Mouse (Mus musculus) ES-Bruce4 (cell line): Measurements from ENCODE around the gene Snx29. TPM values are rescaled to one million over a fixed set of nuclear protein-coding genes. Genes with fewer than 3 reads are reported as not detected.

ENCODE experiments used
- H3K27ac ChIP-seq: 2 replicates; pipeline ENCODE4 v1.5.1; 2012; ENCODE audit warnings: low read length, inconsistent platforms; ENCODE audit not compliant: insufficient read depth
- H3K27me3 ChIP-seq: 2 replicates; pipeline ENCODE4 v1.6.1; 2012; ENCODE audit warnings: mild to moderate bottlenecking, low read length, inconsistent platforms; ENCODE audit not compliant: control insufficient read depth, poor library complexity, insufficient read depth, severe bottlenecking
- H3K36me3 ChIP-seq: 2 replicates; pipeline ENCODE4 v1.6.1; 2012; ENCODE audit warnings: inconsistent platforms, mild to moderate bottlenecking, low read length, moderate library complexity; ENCODE audit not compliant: control insufficient read depth, poor library complexity, insufficient read depth, severe bottlenecking
- H3K4me1 ChIP-seq: one replicate; pipeline ENCODE4 v1.8.1; 2011; ENCODE audit warnings: low read length; ENCODE audit not compliant: control insufficient read depth, insufficient read depth
- H3K4me3 ChIP-seq: 2 replicates; pipeline ENCODE4 v1.5.1; 2011; ENCODE audit warnings: low read depth, mild to moderate bottlenecking, low read length
- H3K9ac ChIP-seq: 2 replicates; pipeline ENCODE4 v1.6.1; 2012; ENCODE audit warnings: low read depth, mild to moderate bottlenecking, inconsistent platforms; ENCODE audit not compliant: poor library complexity, severe bottlenecking
- H3K9me3 ChIP-seq: replicated peaks from 2 replicates; pipeline ENCODE4 v1.6.1; 2012; ENCODE audit warnings: mild to moderate bottlenecking, low read length, inconsistent platforms; ENCODE audit not compliant: control insufficient read depth, poor library complexity, insufficient read depth, severe bottlenecking
- CTCF ChIP-seq: IDR thresholded peaks from one replicate; pipeline ENCODE4 v1.8.1; 2011; ENCODE audit warnings: low read depth, low read length
- EP300 ChIP-seq: IDR thresholded peaks from 2 replicates; pipeline ENCODE4 v1.6.1; 2011; ENCODE audit warnings: low read depth, low read length; ENCODE audit not compliant: insufficient read depth
- POLR2A ChIP-seq: IDR thresholded peaks from one replicate; pipeline ENCODE4 v1.8.1; 2011; ENCODE audit warnings: low read length; ENCODE audit not compliant: insufficient read depth
- polyA plus RNA-seq: library from polyadenylated mRNA; stranded (reverse); fragments of >200 nt; gene quantifications from 2 replicates; pipeline ENCODE4 v1.2.4, GENCODE M21; 2011; ENCODE audit warnings: low read depth; ENCODE audit not compliant: missing spikeins, insufficient read depth, insufficient read length

The Snx29 gene
- polyA plus RNA-seq, 1 experiment: 9.2 TPM

GRCm38 (mm10) chr16:11670251-11670970, 347.7 kb downstream of the Snx29 start:
- H3K27ac ChIP-seq: no peak overlapping the region
- no peak overlapping the region for H3K9ac ChIP-seq
- H3K4me3 ChIP-seq: no peak overlapping the region
- no peaks in the 10 kb centered on the region for H3K9me3 ChIP-seq
- TF ChIP-seq POLR2A: no peak
- TF ChIP-seq CTCF: peak; percentile 53
- H3K36me3 ChIP-seq: no peaks in the 10 kb centered on the region
- no peaks in the 10 kb centered on the region for H3K4me1 ChIP-seq
- no peaks in the 10 kb centered on the region for H3K27me3 ChIP-seq

DNA sequence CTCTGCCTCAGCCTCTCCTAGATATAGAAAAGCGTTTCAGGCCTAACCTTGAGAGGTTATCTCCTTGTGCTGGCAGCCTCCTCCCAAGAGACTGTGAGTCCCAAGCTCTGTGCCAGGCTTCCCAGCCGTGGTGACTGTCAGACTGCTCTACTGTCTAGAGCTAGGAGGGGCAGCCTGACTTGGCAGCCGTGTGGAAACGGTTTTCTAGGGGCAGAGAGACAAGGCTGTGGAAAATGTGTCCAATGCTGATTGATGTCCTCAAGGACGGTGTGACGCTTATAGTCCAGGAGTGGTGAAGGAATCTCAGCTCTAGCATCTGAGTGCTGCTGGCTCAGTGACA, 348.2 kb downstream of the Snx29 start:
- H3K9ac ChIP-seq: no peak overlapping the region
- H3K36me3 ChIP-seq: no peaks in the 10 kb centered on the region
- H3K27me3 ChIP-seq: no peaks in the 10 kb centered on the region
- no peaks in the 10 kb centered on the region for H3K9me3 ChIP-seq
- TF ChIP-seq POLR2A (no peak), CTCF (no peak)
- no peaks in the 10 kb centered on the region for H3K4me1 ChIP-seq
- no peak overlapping the region for H3K4me3 ChIP-seq
- H3K27ac ChIP-seq: no peak overlapping the region

DNA sequence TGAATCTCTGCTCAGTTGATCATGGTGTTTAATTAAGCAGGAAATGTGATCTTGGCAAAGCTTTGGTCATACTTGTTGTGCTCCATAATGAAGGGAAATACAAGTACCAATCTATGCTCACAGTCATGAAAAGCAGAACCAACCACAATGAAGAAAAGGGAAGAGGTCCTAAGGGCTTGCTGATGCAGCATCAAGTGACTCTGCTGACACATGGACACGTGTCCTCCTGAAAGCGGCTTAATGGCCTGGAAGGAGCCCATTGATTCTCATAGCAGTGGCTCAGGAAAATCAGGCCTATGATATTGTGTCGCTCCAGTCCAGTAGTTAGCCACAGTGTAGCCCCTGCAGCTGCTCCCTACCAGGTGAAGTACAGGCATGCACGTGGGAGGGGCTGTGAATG, 353.3 kb downstream of the Snx29 start:
- Histone ChIP-seq H3K27ac (no peak overlapping the region), H3K9me3 (peaks cover 7% of the 10 kb centered on the region)
- TF ChIP-seq EP300 (no peak), CTCF (no peak), POLR2A (no peak)

DNA sequence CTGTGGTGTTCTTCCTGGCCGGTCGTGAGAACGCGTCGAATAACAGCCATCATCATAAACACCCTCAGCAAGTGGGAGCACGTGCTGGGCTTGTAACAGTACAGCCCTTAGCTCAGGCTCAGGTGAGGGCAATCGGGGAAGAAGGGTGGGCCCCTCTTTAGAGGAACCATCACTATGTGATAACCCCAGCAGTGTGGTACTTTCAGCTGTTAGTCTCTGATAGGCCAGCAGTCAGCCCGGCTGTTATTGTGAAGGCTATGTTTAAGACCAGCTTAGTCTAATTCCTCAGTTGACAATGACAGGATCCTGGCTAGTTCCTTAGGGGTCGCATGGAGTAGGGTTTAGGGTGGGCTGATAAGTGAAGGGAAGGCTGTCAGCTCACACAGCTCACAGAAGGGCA, 362.6 kb downstream of the Snx29 start:
- Histone ChIP-seq H3K36me3 (no peaks in the 10 kb centered on the region), H3K27me3 (no peaks in the 10 kb centered on the region), H3K4me1 (no peaks in the 10 kb centered on the region), H3K9ac (no peak overlapping the region), H3K27ac (no peak overlapping the region), H3K9me3 (peaks cover 7% of the 10 kb centered on the region; the same call in 1 of the 2 replicates), H3K4me3 (no peak overlapping the region)
- TF ChIP-seq POLR2A: no peak
- TF ChIP-seq EP300: no peak
- no peak for TF ChIP-seq CTCF

More for the DNA sequence above, 353.3 kb downstream of the Snx29 start:
- Histone ChIP-seq H3K9ac (no peak overlapping the region), H3K4me3 (no peak overlapping the region), H3K36me3 (no peaks in the 10 kb centered on the region), H3K4me1 (no peaks in the 10 kb centered on the region), H3K27me3 (no peaks in the 10 kb centered on the region)

- H3K36me3 ChIP-seq: no peaks in the 10 kb centered on the region
These were observed 363.1 kb downstream of the Snx29 start for GRCm38 (mm10) chr16:11685735-11686340.

GRCm38 (mm10) chr16:11687836-11688235, 365.1 kb downstream of the Snx29 start:
- no peak for TF ChIP-seq CTCF
- TF ChIP-seq POLR2A: no peak
- TF ChIP-seq EP300: no peak

More at GRCm38 (mm10) chr16:11685735-11686340, 363.1 kb downstream of the Snx29 start:
- H3K9me3 ChIP-seq: peaks cover 7% of the 10 kb centered on the region; the same call in 1 of the 2 replicates
- no peaks in the 10 kb centered on the region for H3K4me1 ChIP-seq
- H3K27me3 ChIP-seq: no peaks in the 10 kb centered on the region
- TF ChIP-seq CTCF: no peak
- no peak for TF ChIP-seq POLR2A
- TF ChIP-seq EP300: no peak
- H3K4me3 ChIP-seq: no peak overlapping the region
- H3K27ac ChIP-seq: no peak overlapping the region
- no peak overlapping the region for H3K9ac ChIP-seq

More at GRCm38 (mm10) chr16:11687836-11688235, 365.1 kb downstream of the Snx29 start:
- Histone ChIP-seq H3K9ac (no peak overlapping the region), H3K9me3 (peaks cover 7% of the 10 kb centered on the region; the same call in 1 of the 2 replicates), H3K27ac (no peak overlapping the region), H3K27me3 (no peaks in the 10 kb centered on the region), H3K4me3 (no peak overlapping the region), H3K4me1 (no peaks in the 10 kb centered on the region), H3K36me3 (no peaks in the 10 kb centered on the region)
